Mouse (Mus musculus) MEL (cell line): ENCODE data around the gene Slc25a28. TPM values are rescaled to one million over a fixed set of nuclear protein-coding genes. Genes with fewer than 3 reads are reported as not detected.

Source experiments
- DNase-seq: peaks from one replicate; pipeline ENCODE4 v3.0.0; 2011; ENCODE audit warnings: low read depth, low spot score
- H3K27ac ChIP-seq: 2 replicates; pipeline ENCODE4 v1.5.1; 2012; ENCODE audit warnings: low read depth, mild to moderate bottlenecking, control low read depth, low read length, moderate library complexity; ENCODE audit not compliant: control insufficient read depth
- H3K27me3 ChIP-seq, 2 experiments: fragments of 150-350 bp in 1 of 2; sonication (generic) in 1 of 2; 2 replicates each; pipeline ENCODE4 v1.6.1; 2012; ENCODE audit warnings: low read length in 2 of 2, mild to moderate bottlenecking in 2 of 2, improper control_type of control experiment in 1 of 2, moderate library complexity in 1 of 2; ENCODE audit not compliant: insufficient read depth in 2 of 2, control insufficient read depth in 1 of 2
- H3K36me3 ChIP-seq, 2 experiments: 2 replicates each; pipeline ENCODE4 v1.6.1; 2012 to 2014; ENCODE audit warnings: low read length in 2 of 2, improper control_type of control experiment in 1 of 2, inconsistent platforms in 1 of 2, mild to moderate bottlenecking in 1 of 2; ENCODE audit not compliant: insufficient read depth in 2 of 2, control insufficient read depth in 1 of 2
- H3K4me1 ChIP-seq, 2 experiments: fragments of 150-350 bp in 1 of 2; sonication (generic) in 1 of 2; 2 replicates each; pipeline ENCODE4 v1.6.1; 2012; ENCODE audit warnings: low read length in 2 of 2, improper control_type of control experiment in 1 of 2, mild to moderate bottlenecking in 1 of 2; ENCODE audit not compliant: insufficient read depth in 2 of 2, control insufficient read depth in 1 of 2
- H3K4me3 ChIP-seq, 2 experiments: fragments of 150-350 bp in 1 of 2; sonication (generic) in 1 of 2; 2 replicates each; pipeline ENCODE4 v1.5.1; 2012; ENCODE audit warnings: low read depth in 2 of 2, low read length in 2 of 2, mild to moderate bottlenecking in 2 of 2, moderate library complexity in 2 of 2, control low read depth in 1 of 2, improper control_type of control experiment in 1 of 2; ENCODE audit not compliant: control insufficient read depth in 1 of 2, insufficient read depth in 1 of 2
- H3K79me2 ChIP-seq: 2 replicates; pipeline ENCODE4 v1.6.1; 2012; ENCODE audit warnings: mild to moderate bottlenecking, low read length, moderate library complexity; ENCODE audit not compliant: control insufficient read depth, poor library complexity, insufficient read depth
- H3K9ac ChIP-seq: 2 replicates; pipeline ENCODE4 v1.6.1; 2012; ENCODE audit warnings: low read depth, mild to moderate bottlenecking, control low read depth, low read length, moderate library complexity; ENCODE audit not compliant: control insufficient read depth, poor library complexity, severe bottlenecking
- H3K9me3 ChIP-seq: fragments of 150-350 bp; sonication (generic); replicated peaks from 2 replicates; pipeline ENCODE4 v1.6.1; 2012; ENCODE audit warnings: mild to moderate bottlenecking, low read length, improper control_type of control experiment, moderate library complexity; ENCODE audit not compliant: insufficient read depth
- BHLHE40 ChIP-seq: IDR thresholded peaks from 2 replicates; pipeline ENCODE4 v1.6.1; 2012; ENCODE audit warnings: low read depth, mild to moderate bottlenecking, inconsistent platforms, low read length, improper control_type of control experiment, borderline replicate concordance
- CHD2 ChIP-seq: IDR thresholded peaks from 2 replicates; pipeline ENCODE4 v1.6.1; 2011; ENCODE audit warnings: low read length, improper control_type of control experiment
- CTCF ChIP-seq, 3 experiments: IDR thresholded peaks in 2 of 3; conservative IDR thresholded peaks in 1 of 3; 2 replicates each; pipeline ENCODE4 v1.5.1; 2011 to 2012; ENCODE audit warnings: low read length in 3 of 3, low read depth in 2 of 3, mild to moderate bottlenecking in 2 of 3, improper control_type of control experiment in 1 of 3, inconsistent platforms in 1 of 3, mixed read lengths in 1 of 3, moderate library complexity in 1 of 3; ENCODE audit not compliant: control insufficient read depth in 1 of 3, insufficient read depth in 1 of 3, poor library complexity in 1 of 3, severe bottlenecking in 1 of 3
- ELF1 ChIP-seq: IDR thresholded peaks from 2 replicates; pipeline ENCODE4 v1.6.1; 2014; ENCODE audit warnings: low read depth, mild to moderate bottlenecking, inconsistent platforms, low read length, improper control_type of control experiment, moderate library complexity
- EP300 ChIP-seq, 2 experiments: IDR thresholded peaks; 2 replicates each; pipeline ENCODE4 v1.6.1; 2011; ENCODE audit warnings: improper control_type of control experiment in 2 of 2, low read length in 2 of 2, low read depth in 1 of 2, mild to moderate bottlenecking in 1 of 2
- ETS1 ChIP-seq: IDR thresholded peaks from 2 replicates; pipeline ENCODE4 v1.6.1; 2012; ENCODE audit warnings: low read depth, mild to moderate bottlenecking, inconsistent platforms, low read length, improper control_type of control experiment, moderate library complexity
- GABPA ChIP-seq: IDR thresholded peaks from 2 replicates; pipeline ENCODE4 v1.6.1; 2012; ENCODE audit warnings: low read depth, mild to moderate bottlenecking, inconsistent platforms, low read length, improper control_type of control experiment, moderate library complexity
- GATA1 ChIP-seq: IDR thresholded peaks from 2 replicates; pipeline ENCODE4 v1.6.1; 2011; ENCODE audit warnings: low read depth, low read length, improper control_type of control experiment
- HCFC1 ChIP-seq: IDR thresholded peaks from 2 replicates; pipeline ENCODE4 v1.6.1; 2012; ENCODE audit warnings: low read depth, mild to moderate bottlenecking, inconsistent platforms, low read length, improper control_type of control experiment, moderate library complexity
- JUND ChIP-seq: IDR thresholded peaks from 2 replicates; pipeline ENCODE4 v1.6.1; 2011; ENCODE audit warnings: low read depth, mild to moderate bottlenecking, improper control_type of control experiment, low read length
- MAFK ChIP-seq: IDR thresholded peaks from 2 replicates; pipeline ENCODE4 v1.6.1; 2011; ENCODE audit warnings: low read depth, mild to moderate bottlenecking, low read length, improper control_type of control experiment, borderline replicate concordance
- MAX ChIP-seq: IDR thresholded peaks from 2 replicates; pipeline ENCODE4 v1.6.1; 2011; ENCODE audit warnings: low read length, improper control_type of control experiment
- MXI1 ChIP-seq: IDR thresholded peaks from 2 replicates; pipeline ENCODE4 v1.6.1; 2011; ENCODE audit warnings: mild to moderate bottlenecking, low read depth, low read length, improper control_type of control experiment
- MYB ChIP-seq: IDR thresholded peaks from 2 replicates; pipeline ENCODE4 v1.6.1; 2011; ENCODE audit warnings: mild to moderate bottlenecking, low read depth, low read length, improper control_type of control experiment
- MYC ChIP-seq: IDR thresholded peaks from 2 replicates; pipeline ENCODE4 v1.6.1; 2011; ENCODE audit warnings: low read depth, mild to moderate bottlenecking, low read length, improper control_type of control experiment, moderate library complexity
- POLR2AphosphoS5 ChIP-seq: IDR thresholded peaks from 2 replicates; pipeline ENCODE4 v1.6.1; 2012; ENCODE audit warnings: low read depth, borderline replicate concordance, mild to moderate bottlenecking, inconsistent platforms, low read length, moderate library complexity, mixed read lengths
- SIN3A ChIP-seq: IDR thresholded peaks from 2 replicates; pipeline ENCODE4 v1.6.1; 2012; ENCODE audit warnings: low read length, improper control_type of control experiment, inconsistent platforms
- TAL1 ChIP-seq: IDR thresholded peaks from 2 replicates; pipeline ENCODE4 v1.6.1; 2012; ENCODE audit warnings: mild to moderate bottlenecking, inconsistent platforms, low read length, moderate library complexity, mixed read lengths
- TBP ChIP-seq: IDR thresholded peaks from 2 replicates; pipeline ENCODE4 v1.8.0; 2011; ENCODE audit warnings: low read depth, low read length, improper control_type of control experiment
- TCF12 ChIP-seq: IDR thresholded peaks from 2 replicates; pipeline ENCODE4 v1.6.1; 2014; ENCODE audit warnings: low read depth, mild to moderate bottlenecking, inconsistent platforms, low read length, improper control_type of control experiment, moderate library complexity
- UBTF ChIP-seq: IDR thresholded peaks from 2 replicates; pipeline ENCODE4 v1.6.1; 2012; ENCODE audit warnings: low read depth, mild to moderate bottlenecking, inconsistent platforms, low read length, improper control_type of control experiment, moderate library complexity, borderline replicate concordance; ENCODE audit not compliant: insufficient read depth
- ZMIZ1 ChIP-seq: IDR thresholded peaks from 2 replicates; pipeline ENCODE4 v1.6.1; 2012; ENCODE audit warnings: low read depth, mild to moderate bottlenecking, inconsistent platforms, low read length, improper control_type of control experiment, moderate library complexity
- polyA plus RNA-seq, 2 experiments: library from polyadenylated mRNA; stranded (reverse) in 1 of 2; unstranded in 1 of 2; fragments of >175 nt in 1 of 2; fragments of >200 nt in 1 of 2; gene quantifications; 2 replicates each; pipeline versions ENCODE4 v1.2.1 to v1.2.4; 2012; ENCODE audit warnings: low replicate concordance in 2 of 2, low read depth in 1 of 2; ENCODE audit not compliant: insufficient read length in 2 of 2, insufficient read depth in 1 of 2, missing spikeins in 1 of 2
- total RNA-seq: library from RNA; depleted of rRNA; stranded (reverse); fragments of 300-350 nt; gene quantifications from 2 replicates; pipeline ENCODE4 v1.2.3, GENCODE M21; 2012

Gene Slc25a28
- total and polyA plus RNA-seq, 3 experiments = 58.2 to 110 TPM; not detected in 1

DNA sequence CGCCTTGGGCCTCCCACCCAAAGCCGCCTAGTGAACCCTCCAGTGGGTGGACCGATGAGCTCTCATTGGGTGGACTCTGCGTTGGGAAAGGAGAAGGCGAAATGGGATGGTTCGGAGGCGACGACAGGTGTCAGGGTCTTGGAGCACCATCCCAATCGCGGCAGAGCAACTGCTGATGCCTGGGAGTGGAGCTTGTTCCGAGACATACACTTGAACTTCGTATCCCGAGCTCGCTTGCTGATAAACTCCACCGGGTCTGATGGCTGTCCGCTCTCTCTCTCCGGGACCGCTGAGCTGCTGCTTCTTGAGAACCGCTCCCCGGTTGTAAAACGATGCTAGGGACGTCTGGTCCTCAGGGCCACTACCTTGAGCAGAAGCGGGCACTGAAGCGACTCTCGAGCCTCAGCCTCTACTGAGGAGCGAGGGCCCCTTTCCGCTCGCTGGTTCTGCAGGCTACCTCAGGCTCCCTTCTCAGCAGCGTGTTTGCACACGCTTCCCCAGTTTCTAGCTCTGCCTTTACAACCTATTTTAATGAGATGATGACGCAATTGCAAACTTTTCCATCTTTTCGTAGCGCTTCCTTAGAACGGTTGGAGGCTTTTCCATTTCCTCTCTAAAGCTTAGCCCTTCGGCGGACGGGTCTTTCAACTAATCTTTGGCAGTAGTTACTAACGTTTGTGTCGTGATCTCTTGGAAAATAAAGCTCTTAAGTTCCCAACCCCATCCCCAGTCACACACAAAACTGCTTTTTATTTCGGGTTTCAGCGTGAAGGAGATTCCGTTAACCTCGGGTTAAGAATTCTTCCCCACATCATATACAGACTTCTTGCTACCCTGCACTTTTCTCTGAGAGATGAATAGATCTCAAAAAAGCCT is 1.1 kb upstream of the Slc25a28 start (continued):
- no peak for TF ChIP-seq CTCF (IDR thresholded peaks at IDR 0.05 in 2 of 3, conservative IDR thresholded peaks at IDR 0.05 in 1 of 3; ENCODE audit: control insufficient read depth in 1 of 3, insufficient read depth in 1 of 3, low read depth in 2 of 3, low read length in 3 of 3, poor library complexity in 1 of 3, severe bottlenecking in 1 of 3)
- no peak for TF ChIP-seq CHD2
- TF ChIP-seq TCF12 = peak; percentile 45
- peak; percentile 39; the same call in 1 of the 2 replicates for TF ChIP-seq MAX
- no peak for TF ChIP-seq GABPA
- no peak for TF ChIP-seq ZMIZ1
- no peak for TF ChIP-seq BHLHE40
- TF ChIP-seq UBTF = no peak

DNA sequence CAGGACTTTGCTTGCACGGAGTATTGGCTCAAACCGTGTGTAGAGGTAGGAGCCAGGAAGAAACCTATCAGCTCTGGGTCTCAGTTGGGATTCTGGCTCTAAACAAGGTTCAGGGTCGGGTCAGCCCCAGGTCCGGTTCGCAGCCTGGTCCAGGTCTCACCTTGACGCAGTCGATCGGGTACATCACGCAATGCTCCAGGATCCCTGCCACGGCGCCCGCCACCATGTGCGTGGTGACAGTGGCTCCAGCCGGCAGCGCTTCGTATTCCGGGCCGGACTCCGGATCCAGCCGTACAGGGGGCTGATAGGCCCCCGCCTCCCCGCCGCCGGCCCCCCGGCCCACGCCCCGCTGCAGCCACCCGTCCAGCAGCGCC is 378 bp downstream of the Slc25a28 start:
- Histone ChIP-seq H3K4me1 (peaks cover 12 to 32% of the 10 kb centered on the region in 2 experiments), H3K79me2 (peaks cover 47% of the 10 kb centered on the region), H3K36me3 (peaks cover 0 to 35% of the 10 kb centered on the region in 2 experiments; a peak in 2 of 4 replicates), H3K27me3 (no peaks in the 10 kb centered on the region), H3K27ac (peak overlapping the region; percentile 61), H3K4me3 (peak overlapping the region; percentile 83 to 96), H3K9me3 (no peaks in the 10 kb centered on the region), H3K9ac (peak overlapping the region; percentile 90)
- TF ChIP-seq HCFC1 = no peak
- TF ChIP-seq MAX = peak; percentile 67
- TF ChIP-seq MXI1 = peak; percentile 40; the same call in 1 of the 2 replicates
- 0 out of 2 replicates have a peak, but pooled peaks have one; percentile 4 for TF ChIP-seq ETS1
- TF ChIP-seq MYC = 0 out of 2 replicates have a peak, but pooled peaks have one; percentile 58
- peak; percentile 73 for DNase-seq

DNA sequence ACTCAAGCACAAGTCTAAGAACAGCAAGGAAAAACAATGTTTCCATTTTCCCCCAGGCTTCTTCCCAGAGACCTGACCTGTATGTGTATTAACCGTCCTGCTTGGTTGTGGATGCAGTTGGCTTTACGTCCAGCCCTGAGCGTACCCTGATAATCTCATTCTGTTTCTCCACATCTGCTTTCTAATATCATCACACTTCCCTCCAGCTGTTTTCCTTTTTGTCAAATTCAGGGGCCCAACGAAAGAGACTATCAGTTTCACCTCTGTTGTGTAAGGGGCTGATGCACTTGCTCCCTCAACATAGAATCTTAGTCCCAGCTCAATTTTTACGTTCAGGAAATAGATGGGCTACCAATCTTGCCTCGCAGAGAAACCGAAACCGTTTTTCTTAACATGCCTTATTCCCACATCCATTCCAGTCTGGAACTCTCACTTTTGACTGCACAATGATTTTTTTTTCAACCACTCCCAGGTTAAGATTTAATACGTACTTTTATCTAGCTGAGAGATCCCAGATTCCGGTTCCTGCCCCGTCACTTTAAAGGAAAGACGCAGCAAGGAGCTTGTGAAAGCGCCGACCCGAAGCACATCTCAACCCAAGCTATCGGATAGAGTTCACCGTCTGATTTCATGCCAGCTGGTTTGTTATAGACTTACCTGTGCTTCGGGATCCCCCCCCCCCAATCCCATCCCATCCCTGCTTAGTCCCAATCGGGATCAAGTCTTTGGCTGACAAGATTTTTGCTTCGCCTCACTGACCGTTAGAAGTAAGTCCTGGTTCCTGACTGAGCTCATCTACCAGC is 967 bp downstream of the Slc25a28 start:
- Histone ChIP-seq H3K4me3 (peak overlapping the region; percentile 83 to 96), H3K4me1 (peaks cover 12 to 28% of the 10 kb centered on the region in 2 experiments), H3K36me3 (peaks cover 0 to 32% of the 10 kb centered on the region in 2 experiments; a peak in 2 of 4 replicates), H3K27ac (peak overlapping the region; percentile 61), H3K79me2 (peaks cover 49% of the 10 kb centered on the region), H3K9ac (peak overlapping the region; percentile 90), H3K9me3 (no peaks in the 10 kb centered on the region), H3K27me3 (no peaks in the 10 kb centered on the region)
- TF ChIP-seq HCFC1 (peak; percentile 50; the same call in 1 of the 2 replicates), JUND (no peak), MXI1 (peak; percentile 42), TBP (0 out of 2 replicates have a peak, but pooled peaks have one; percentile 15), MYB (no peak), TCF12 (0 out of 2 replicates have a peak, but pooled peaks have one; percentile 44), EP300 (IDR thresholded peaks at IDR 0.05; ENCODE audit: low read depth in 1 of 2, low read length in 2 of 2) (peak; percentile 66 to 72), MAFK (no peak), TAL1 (peak; percentile 70), ELF1 (no peak), ETS1 (peak; percentile 84), POLR2AphosphoS5 (no peak), GATA1 (peak; percentile 48; the same call in 1 of the 2 replicates), SIN3A (peak; percentile 91), MAX (0 out of 2 replicates have a peak, but pooled peaks have one; percentile 28)
- DNase-seq = peak; percentile 74
